Mouse (Mus musculus): ENCODE data around the gene Gm17093.
"Not testable (repeated sequence)": the region's sequence is repeated elsewhere in the genome, so short reads cannot be mapped to it uniquely, and the experiment has no call there.

Gm17093 gene

DNA sequence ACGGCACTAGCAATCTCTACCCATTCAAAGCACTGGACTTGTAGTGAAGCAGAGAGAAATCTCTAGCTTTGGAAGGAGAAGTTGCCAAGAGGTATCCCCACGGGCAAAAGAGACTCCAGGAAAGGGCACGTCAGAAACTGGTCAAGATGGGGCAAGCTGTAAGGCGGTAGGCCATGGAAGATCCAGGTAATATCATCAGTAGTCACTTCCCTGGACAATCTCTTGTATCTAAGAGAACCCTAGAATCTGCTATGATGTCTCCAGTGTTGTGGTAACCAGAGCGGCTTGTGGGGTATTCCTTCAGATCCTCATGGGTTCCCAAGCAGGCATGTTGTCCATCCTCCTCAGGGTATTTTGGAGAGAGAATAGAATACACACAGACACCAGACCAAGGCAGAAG is at the start of gene Gm17093:
Gene Gm17093 (plus strand): TSS at position 301 of the 400 bp plus-strand sequence.
- DNase-seq (ENCODE audit: low spot score in 2 of 2), result not testable (repeated sequence)

- not testable (repeated sequence) for DNase-seq (ENCODE audit: low spot score in 2 of 2)
Measured at GRCm38 (mm10) chr14:44492163-44492562, 25.9 kb upstream of the Gm17093 start, which contains the start of gene BC061237. TSS of gene BC061237 (plus strand) at chr14:44492463.

DNA sequence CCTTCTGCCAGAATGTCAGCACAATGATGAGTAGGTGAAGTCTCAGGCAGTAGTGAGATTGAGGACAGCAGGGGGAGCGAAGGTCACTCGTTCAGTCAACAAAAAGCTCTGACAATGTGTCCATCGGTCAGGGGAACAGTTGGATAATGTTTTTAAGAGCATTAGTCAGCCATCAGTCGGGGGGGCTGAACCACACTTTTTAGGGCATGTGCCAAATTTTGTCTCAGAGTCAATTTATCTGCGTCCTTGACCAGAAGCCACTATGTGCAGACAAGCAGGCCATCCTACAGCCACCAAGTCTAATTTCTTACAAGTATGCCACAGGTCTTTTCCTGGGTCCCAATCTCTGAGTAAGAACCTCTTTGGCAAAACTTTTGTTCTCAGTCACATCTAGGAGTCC is 29.9 kb downstream of the Gm17093 start:
- not testable (repeated sequence) for DNase-seq (ENCODE audit: low spot score in 2 of 2)

All from urinary bladder, postnatal 4 days (tissue).